Mouse (Mus musculus) ES-Bruce4 (cell line): ENCODE measurements around the gene Tcte2.

Experiments used
- CTCF ChIP-seq: IDR thresholded peaks from one replicate; pipeline ENCODE4 v1.8.1; 2011; ENCODE audit warnings: low read depth, low read length
- EP300 ChIP-seq: IDR thresholded peaks from 2 replicates; pipeline ENCODE4 v1.6.1; 2011; ENCODE audit warnings: low read depth, low read length; ENCODE audit not compliant: insufficient read depth
- POLR2A ChIP-seq: IDR thresholded peaks from one replicate; pipeline ENCODE4 v1.8.1; 2011; ENCODE audit warnings: low read length; ENCODE audit not compliant: insufficient read depth

GRCm38 (mm10) chr17:13687086-13687485 is 74.5 kb downstream of the Tcte2 start:
- TF ChIP-seq POLR2A (no peak), CTCF (no peak), EP300 (no peak)
